Mouse (Mus musculus) R1 (cell line): Measurements from ENCODE around the gene Snx9.
A peak's percentile ranks its signal among the peaks of the same experiment; 100 is the strongest.

Experiments used
- DNase-seq: peaks from one replicate; pipeline ENCODE4 v3.0.0-alpha.2; 2018; ENCODE audit warnings: low read depth, low spot score

Snx9 gene

GRCm38 (mm10) chr17:5806823-5807222 lies 34.3 kb upstream of the Snx9 start:
- no peak for DNase-seq

- no peak for DNase-seq
These were observed 33.2 kb upstream of the Snx9 start for GRCm38 (mm10) chr17:5807847-5808386.

GRCm38 (mm10) chr17:5813863-5814640 lies 27.1 kb upstream of the Snx9 start:
- no peak for DNase-seq

GRCm38 (mm10) chr17:5814641-5814920 lies 26.5 kb upstream of the Snx9 start:
- no peak for DNase-seq

GRCm38 (mm10) chr17:5817871-5818270 lies 23.3 kb upstream of the Snx9 start:
- DNase-seq, result no peak

DNA sequence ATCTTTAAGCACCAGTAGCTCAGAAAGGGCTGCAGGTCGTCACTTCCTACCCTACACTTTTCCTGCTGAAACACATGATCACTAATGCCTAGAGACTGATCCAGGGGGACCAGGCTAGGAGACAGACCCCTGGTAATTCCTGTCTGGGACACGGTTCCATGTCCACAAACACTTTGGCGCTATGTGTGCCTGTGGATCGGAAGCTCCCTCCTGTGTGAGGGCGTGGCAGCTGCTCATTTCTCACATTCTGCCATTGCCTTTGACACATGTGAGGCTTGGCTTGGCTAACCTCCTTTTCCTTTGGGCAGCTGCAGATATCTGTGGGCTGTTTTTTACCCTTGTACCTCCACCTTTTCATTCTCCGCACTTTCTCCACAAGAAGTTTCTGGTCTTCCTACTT lies 22.0 kb upstream of the Snx9 start:
- no peak for DNase-seq

- peak; percentile 32 for DNase-seq
These were observed 21.3 kb upstream of the Snx9 start for GRCm38 (mm10) chr17:5819799-5820201.

DNA sequence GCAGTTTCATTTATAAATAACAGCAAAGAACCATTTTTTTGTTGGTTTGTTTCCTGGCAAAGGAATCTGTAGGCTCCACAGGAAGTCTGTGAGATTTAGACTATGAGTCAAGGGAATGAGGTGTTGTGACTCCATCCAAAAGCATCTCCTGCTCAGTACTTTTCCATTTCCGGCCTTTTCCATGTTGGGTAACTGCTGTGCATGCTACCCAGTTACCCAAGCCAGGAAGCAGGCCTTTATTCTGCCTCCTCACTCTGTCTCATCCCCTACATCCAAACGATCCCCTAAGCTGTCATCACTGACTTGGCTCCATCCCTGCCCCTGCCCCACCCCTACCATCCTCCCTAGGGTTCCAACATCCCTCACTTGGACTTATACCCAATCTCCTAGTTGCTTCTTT lies 18.6 kb upstream of the Snx9 start:
- DNase-seq, result no peak

DNA sequence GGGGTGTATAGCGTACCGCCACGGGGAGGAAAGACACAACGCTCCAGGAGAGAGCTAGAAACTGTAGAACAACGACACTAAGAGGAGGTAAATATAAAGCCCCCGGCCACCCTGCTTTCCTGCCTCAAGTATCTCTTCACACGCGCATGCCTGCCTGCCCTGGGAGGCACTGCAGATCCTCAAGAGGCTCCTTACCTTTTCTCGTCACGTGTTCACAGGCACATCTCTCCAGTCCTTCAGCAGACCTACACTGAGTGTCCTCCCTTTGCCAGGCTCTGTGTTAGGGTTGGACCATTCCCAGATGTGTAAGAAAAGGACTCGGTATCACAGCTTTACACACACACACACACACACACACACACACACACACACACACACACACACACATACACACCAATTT lies 18.1 kb upstream of the Snx9 start:
- DNase-seq, result no peak

DNA sequence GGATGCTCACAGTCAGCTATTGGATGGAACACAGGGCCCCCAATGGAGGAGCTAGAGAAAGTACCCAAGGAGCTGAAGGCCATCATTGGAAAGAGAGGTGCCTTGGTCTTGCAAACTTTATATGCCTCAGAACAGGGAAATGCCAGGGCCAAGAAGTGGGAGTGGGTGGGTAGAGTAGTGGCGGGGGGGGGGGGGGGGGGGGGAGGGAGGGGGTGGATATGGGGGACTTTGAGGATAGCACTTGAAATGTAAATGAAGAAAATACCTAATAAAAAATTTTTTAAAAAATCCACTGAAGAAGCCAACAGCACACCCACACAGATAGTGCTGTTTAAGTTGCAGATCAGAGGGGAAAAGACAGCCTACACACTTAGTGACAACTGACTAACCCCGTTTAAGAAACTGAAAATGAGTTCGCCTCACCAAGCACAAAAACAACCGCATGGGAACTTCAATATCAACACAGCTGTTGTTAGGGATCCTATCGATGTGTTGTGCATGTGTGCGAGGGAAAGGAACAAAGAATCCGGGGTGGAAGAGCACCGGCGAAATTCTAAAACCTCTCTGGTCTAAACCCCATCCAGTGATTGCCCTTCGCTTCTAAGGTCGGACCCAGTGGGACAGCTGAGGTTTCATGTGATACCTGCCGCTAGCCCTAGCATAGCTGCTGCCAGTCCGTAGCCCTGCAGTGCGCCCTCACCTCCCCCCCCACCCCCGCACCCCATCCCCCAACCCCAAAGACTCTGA lies 13.1 kb upstream of the Snx9 start:
- DNase-seq, result no peak

GRCm38 (mm10) chr17:5828583-5828836 lies 12.6 kb upstream of the Snx9 start:
- no peak for DNase-seq

- DNase-seq, result no peak
These were observed 12.2 kb upstream of the Snx9 start for GRCm38 (mm10) chr17:5828944-5829343.

DNA sequence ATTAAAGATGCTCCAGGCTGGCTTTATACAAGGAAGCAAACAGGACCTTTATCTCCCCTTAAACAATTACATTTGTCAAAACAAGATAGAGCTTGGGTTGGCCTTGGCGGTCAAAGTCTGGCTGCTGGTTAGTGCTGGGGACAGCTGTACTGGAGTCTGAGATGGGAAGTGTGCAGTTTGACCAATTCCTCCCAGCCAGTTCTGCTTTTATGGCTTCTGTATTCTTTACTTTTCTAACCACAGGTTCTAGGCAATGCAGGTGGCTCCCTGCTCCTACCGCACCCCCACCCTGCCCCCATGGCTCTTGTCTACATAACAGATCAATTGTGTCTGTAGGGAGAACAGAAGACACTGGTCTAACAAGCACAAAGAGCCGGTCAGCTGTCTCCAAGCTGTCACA lies 11.2 kb upstream of the Snx9 start:
- DNase-seq, result no peak

DNA sequence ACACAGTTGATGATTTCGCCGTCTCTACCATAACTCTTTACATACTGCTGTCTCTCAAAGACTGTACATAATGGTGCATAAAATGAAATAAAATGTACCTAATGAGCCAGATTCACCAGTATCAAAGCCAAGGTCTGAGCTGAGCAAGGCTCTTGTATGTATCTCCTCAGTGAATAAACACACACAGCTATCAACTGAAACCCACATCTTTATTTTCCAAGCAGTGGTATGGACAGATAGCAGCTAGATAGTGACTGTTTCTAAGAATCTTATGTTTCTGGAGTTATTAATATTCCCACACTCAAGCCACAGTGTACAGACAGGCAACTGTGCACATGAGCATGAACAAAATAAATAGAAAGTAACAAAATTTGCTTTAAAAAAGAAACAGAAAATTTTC lies 10.7 kb upstream of the Snx9 start:
- DNase-seq, result no peak

GRCm38 (mm10) chr17:5830832-5831231 lies 10.3 kb upstream of the Snx9 start:
- no peak for DNase-seq

- no peak for DNase-seq
These were observed 9.8 kb upstream of the Snx9 start for GRCm38 (mm10) chr17:5831257-5831806.

GRCm38 (mm10) chr17:5834166-5834565 lies 7.0 kb upstream of the Snx9 start:
- no peak for DNase-seq

- DNase-seq, result no peak
These were observed 6.3 kb upstream of the Snx9 start for GRCm38 (mm10) chr17:5834798-5835328.

DNA sequence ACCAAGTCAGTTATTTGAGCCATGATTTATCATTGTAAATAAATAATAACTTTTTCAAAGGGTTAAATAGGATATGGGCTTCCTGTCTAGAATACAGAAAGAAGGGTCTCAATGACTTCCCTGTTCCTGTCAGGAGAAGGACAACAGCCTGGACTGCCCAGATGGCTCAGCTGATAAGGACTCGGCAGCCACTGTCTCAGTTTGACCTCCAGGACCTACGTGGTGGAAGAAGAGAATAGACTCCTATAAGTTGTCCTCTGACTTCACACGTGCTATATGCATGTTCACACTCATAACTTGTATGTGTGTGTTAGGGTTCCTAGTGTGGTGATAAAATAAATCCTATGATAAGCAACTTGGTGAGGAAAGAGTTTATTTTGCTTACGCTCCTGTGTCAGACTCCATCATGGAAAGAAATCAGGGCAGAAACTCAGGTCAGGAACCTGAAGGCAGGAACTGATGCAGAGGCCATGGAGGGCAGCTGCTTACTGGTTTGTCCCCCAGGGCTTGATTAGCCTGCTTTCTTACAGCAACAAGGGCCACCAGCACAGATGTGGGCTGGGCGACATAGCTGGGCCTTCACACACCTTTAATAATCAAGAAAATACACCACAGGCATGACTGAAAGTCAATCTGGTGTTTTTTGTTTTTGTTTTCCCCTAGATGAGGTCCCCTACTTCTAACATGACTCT lies 1.4 kb upstream of the Snx9 start:
- no peak for DNase-seq

DNA sequence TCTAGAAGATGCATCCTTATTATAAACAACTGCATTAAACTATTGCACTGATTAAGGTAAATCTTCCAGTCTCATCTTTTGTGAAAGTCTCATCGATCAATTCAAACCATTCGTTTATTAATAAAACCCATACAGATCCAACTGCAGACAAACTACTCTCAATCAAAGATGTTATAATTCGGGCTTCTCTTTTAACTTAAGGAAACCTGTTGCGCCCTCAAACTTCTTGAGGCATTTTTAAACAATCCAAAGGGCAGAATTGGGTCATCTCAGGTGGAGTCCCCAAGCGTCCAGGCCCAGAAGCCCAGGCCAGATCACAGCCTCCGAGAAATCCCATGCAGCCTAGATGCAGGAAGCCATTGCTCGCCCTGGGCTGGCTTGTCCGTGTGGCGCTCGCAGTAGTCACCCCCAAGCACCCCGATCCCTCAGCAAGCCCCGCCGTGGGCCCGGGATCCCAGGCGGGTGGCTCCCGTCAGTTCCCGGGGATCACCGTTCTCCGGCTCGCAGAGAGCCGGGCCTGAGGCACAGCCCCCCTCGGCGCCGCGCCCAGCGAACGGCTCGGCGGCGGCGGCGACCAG lies 490 bp upstream of the Snx9 start:
- DNase-seq, result peak; percentile 65

GRCm38 (mm10) chr17:5841943-5842273 lies 779 bp downstream of the Snx9 start:
- DNase-seq, result no peak

DNA sequence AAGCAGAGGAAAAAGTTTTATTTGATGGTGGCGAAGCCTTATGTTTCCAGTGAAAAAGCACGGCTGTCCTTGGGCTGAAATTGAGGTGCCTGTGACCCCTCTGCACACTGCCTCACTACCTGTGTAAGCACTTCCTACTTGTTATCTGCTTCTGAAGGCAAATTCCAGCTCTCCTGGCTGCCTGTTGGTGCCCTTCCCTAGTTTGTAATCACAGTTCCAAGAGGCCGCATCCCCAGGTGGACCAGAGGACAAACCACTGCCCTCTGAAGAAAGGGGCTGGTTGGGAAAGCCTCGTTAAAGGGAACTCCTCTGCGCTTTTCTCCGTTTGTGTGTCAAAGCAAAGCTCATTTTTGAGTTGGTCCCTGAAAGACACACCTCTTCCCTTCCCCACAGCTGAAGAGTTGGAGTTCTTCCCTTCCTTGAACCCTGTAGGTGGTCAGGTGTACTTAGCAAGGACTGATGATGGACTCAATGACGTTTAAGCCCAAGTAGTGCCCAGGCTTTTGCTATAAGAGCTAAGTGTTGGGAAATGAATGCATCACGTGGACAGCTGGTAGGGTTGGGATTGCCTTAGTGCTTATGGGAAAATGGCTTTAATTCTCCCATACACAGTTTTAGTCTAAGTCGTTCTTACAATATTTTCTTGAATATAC lies 2.0 kb downstream of the Snx9 start:
- DNase-seq, result no peak
